Mouse (Mus musculus): ENCODE data around the gene Fam117a.

DNA sequence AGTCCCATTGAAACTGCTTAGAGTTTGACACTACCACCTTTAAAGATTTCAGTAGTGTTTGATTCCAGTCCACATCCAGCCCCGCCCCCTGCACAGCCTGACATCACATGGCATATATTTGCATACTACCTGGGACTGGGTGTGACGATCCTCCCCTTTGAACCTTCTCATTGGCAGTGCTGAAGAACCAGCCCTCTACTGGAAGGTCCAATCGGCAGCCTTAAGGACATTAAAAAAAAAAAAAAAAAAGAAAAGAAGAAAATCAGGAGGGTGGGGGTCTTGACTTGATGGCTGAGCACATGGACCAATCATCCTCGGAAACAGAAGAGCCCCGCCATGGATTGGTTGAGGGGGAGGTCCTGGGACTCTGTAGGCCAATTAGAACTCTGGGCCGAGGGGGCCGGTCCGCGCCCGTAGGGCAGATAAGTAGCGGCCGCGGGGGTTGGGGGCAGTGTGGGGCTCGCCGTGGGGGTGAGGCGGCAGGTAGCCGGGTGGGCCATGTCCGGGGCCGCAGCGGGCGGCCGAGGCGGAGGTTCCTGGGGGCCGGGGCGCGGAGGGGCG, at the start of gene Fam117a:
- TF ChIP-seq CTCF (IDR thresholded peaks at IDR 0.05; ENCODE audit: low read depth) (peak; percentile 21; the same call in 1 of the 2 replicates), EP300 (optimal IDR thresholded peaks at IDR 0.05) (no peak)
